Mouse (Mus musculus): ENCODE measurements around the gene Capza2.

GRCm38 (mm10) chr6:17636764-17637170 is 733 bp downstream of the Capza2 start:
- TF ChIP-seq CTCF (IDR thresholded peaks at IDR 0.05; ENCODE audit: borderline replicate concordance, extremely low read depth, insufficient read depth, insufficient read length), result no peak
- TF ChIP-seq POLR2A (IDR thresholded peaks at IDR 0.05; ENCODE audit: borderline replicate concordance, extremely low read depth, insufficient read depth, insufficient read length, poor library complexity, severe bottlenecking), result peak; percentile 89

Data from brain, embryonic 14.5 days (tissue).